Mouse (Mus musculus) neural tube, embryonic 11.5 days (tissue): ENCODE results near the gene Rinl. TPM values are rescaled to one million over a fixed set of nuclear protein-coding genes. Genes with fewer than 3 reads are reported as not detected.
A peak's percentile ranks its signal among the peaks of the same experiment; 100 is the strongest.

Source experiments
- ATAC-seq: fragments of 200-750 bp; cut with Nextera tagmentation; 2 replicates; pipeline ENCODE4 v1.8.0; 2017; ENCODE audit warnings: moderate number of reproducible peaks, mild to moderate bottlenecking, moderate TSS enrichment, moderate library complexity; ENCODE audit not compliant: insufficient read depth, low FRiP score, low TSS enrichment
- DNase-seq: peaks from one replicate; pipeline ENCODE4 v3.0.0-alpha.2; 2015; ENCODE audit warnings: low spot score
- H3K27ac ChIP-seq: fragments of 300-500 bp; sonication (generic); 2 replicates; pipeline ENCODE4 v1.5.1; 2014; ENCODE audit warnings: low read depth, mild to moderate bottlenecking, low read length
- H3K27me3 ChIP-seq: fragments of 300-500 bp; sonication (generic); 2 replicates; pipeline ENCODE4 v1.6.1; 2014; ENCODE audit warnings: mild to moderate bottlenecking, low read length, mixed read lengths; ENCODE audit not compliant: control insufficient read depth, insufficient read depth
- H3K36me3 ChIP-seq: fragments of 300-500 bp; sonication (generic); 2 replicates; pipeline ENCODE4 v1.6.1; 2014; ENCODE audit warnings: mild to moderate bottlenecking, low read length, moderate library complexity, mixed read lengths; ENCODE audit not compliant: control insufficient read depth, insufficient read depth
- H3K4me1 ChIP-seq: fragments of 300-500 bp; sonication (generic); 2 replicates; pipeline ENCODE4 v1.6.1; 2014; ENCODE audit warnings: low read length, mixed read lengths; ENCODE audit not compliant: control insufficient read depth, insufficient read depth
- H3K4me2 ChIP-seq: fragments of 300-500 bp; sonication (generic); 2 replicates; pipeline ENCODE4 v1.6.1; 2014; ENCODE audit warnings: low read depth, mild to moderate bottlenecking, moderate library complexity
- H3K4me3 ChIP-seq: fragments of 300-500 bp; sonication (generic); 2 replicates; pipeline ENCODE4 v1.5.1; 2014; ENCODE audit warnings: low read depth, low read length
- H3K9ac ChIP-seq: fragments of 300-500 bp; sonication (generic); 2 replicates; pipeline ENCODE4 v1.6.1; 2014; ENCODE audit warnings: mild to moderate bottlenecking, low read length
- H3K9me3 ChIP-seq: fragments of 300-500 bp; sonication (generic); 2 replicates; pipeline ENCODE4 v1.6.1; 2016; ENCODE audit warnings: low read length; ENCODE audit not compliant: control insufficient read depth
- WGBS: fragments of 180-500 bp; shearing (Covaris S2); extraction: QIAGEN DNeasy Blood & Tissue Kit; methylation state at CpG from one replicate; pipeline ENCODE4 v1.1.7; 2014; 5-methylcytosine and 5-hydroxymethylcytosine counted together
- polyA plus RNA-seq: library from polyadenylated mRNA; unstranded; fragments of >200 nt; fragmentation: Nextera tagmentation; extraction: Ambion mirVana; gene quantifications from 2 replicates; pipeline ENCODE4 v1.2.1, GENCODE M21; 2014

Gene Rinl
- polyA plus RNA-seq, 1 experiment from 2014 or later, result 2.6 TPM

DNA sequence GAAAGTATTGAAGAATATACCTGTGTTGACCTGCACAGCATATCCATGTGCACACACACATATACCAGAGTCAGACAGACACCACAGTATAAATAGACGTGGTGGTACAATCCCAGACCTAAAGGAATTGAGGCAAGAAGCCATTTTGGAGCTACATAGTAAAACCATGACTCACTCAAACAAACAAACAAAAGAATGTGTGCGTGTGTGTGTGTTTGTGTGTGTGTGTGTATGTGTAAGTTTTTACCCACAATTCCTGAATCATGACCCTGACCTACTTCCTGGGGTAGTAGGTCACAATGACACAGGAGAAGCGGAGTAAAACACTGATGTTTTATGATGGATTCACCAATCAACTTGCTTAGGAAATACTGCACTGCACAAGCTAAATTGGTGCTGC, 12.7 kb downstream of the Rinl start:
- Histone ChIP-seq H3K27ac (no peak overlapping the region), H3K36me3 (no peaks in the 10 kb centered on the region), H3K27me3 (no peaks in the 10 kb centered on the region), H3K4me2 (no peak overlapping the region), H3K4me3 (no peak overlapping the region), H3K9me3 (no peaks in the 10 kb centered on the region), H3K4me1 (peaks cover 17% of the 10 kb centered on the region), H3K9ac (no peak overlapping the region)
- DNase-seq, result no peak
- WGBS, result 80% methylated on average over 3 of the region's 3 CpGs
- ATAC-seq, result no peak

DNA sequence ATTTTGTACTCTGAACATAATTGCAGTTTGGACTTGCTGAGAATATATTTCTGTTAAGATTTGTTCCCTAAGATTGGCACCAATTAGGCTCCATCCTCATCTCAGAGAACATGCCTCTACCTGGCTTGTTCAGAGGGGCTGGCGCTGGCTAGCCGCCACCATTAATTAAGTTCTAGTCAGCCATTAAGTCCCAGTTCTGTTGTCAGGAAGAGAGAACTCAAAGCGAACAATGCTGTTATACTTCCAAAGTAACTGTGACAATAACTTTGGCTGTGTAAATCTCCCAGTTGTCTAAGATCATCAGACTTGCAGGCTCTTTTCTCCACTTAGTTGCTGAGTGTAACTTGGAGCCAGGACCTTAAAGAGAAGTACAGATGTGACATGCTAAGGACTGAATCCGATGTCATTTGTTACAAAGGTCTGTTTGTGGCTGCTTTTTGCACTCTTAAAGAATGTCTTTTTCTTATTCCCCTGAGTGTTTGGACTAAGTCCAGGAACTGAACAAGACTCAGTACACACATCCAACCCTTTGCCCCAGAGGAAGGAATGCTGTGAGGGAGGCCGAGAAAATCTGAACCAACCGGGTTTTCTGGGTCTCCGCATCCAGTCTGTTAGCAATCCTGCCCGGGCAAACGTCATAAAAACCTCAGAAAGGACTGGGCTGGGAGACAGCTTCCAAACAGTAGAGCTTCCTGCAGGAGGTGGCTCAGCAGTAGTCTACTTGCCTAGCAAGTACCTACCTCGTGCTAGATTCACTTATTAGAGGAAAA, 13.3 kb downstream of the Rinl start:
- Histone ChIP-seq H3K9ac (no peak overlapping the region; the same call in 1 of the 2 replicates), H3K4me3 (no peak overlapping the region)
- ATAC-seq, result no peak

DNA sequence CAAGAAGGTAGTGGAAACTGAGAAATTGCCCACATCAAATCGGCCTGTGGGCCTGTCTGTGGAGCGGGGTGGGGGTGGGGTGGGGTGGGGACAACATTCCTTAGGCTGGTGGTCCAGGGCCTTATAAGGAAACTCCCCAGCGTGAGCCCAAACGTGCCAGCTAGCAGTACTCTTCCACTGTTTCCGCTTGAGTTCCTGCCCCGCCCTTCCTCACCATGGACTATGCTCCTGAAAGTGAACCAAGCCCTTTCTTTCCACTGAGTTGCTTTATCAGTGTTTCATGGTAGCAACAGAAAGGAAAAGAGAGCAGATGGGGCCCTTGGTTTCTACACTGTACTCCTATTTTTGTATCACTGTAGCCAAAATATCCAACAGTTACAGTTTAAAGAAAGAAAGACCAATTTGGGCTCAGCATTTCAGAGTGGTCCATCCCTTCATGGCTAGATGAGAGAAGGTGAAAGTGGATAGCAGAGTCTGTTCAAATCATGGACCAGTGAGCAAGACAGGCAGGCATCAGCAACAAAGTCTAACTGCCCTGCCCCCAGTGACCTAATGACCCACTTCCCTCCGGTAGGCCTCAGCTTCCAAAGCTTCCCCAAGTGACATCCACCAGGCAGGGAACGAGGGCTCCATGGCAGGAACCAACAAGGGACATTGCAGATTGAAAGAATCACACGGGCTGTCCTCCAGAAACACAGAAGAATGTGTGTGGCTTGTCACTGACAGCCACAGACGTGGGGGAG, 14.2 kb downstream of the Rinl start:
- no peak for DNase-seq
- no peak overlapping the region for H3K4me2 ChIP-seq

More for the DNA sequence above, 13.3 kb downstream of the Rinl start:
- no peak for DNase-seq
- Histone ChIP-seq H3K4me2 (no peak overlapping the region), H3K9me3 (no peaks in the 10 kb centered on the region), H3K4me1 (peaks cover 17% of the 10 kb centered on the region), H3K27ac (peak overlapping the region; percentile 62; the same call in 1 of the 2 replicates), H3K27me3 (no peaks in the 10 kb centered on the region), H3K36me3 (no peaks in the 10 kb centered on the region)
- WGBS, result 23% methylated on average over 10 of the region's 10 CpGs

DNA sequence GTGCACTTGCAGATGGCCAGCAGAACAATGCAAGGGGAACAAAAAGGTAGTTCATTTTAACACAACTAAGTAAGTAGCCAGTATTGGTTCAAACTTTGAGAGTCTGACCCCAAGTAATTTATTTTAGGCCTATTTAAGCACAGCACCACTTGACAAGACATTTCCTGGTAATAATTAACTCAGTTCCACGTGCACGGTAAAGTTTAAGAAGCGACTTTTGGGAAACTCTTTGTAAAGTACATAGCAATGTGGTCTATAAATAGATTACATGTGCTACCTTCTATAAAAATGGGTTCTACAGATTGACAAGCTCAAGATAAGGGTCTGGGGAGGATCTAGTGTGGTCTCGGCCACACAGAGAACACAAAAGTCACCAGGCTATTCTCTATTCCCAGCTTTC, 15.0 kb downstream of the Rinl start:
- H3K4me1 ChIP-seq, result peaks cover 20% of the 10 kb centered on the region

More for the DNA sequence above, 14.2 kb downstream of the Rinl start:
- H3K4me3 ChIP-seq, result no peak overlapping the region
- H3K27ac ChIP-seq, result peak overlapping the region; percentile 44
- no peaks in the 10 kb centered on the region for H3K9me3 ChIP-seq
- peak overlapping the region; percentile 22; the same call in 1 of the 2 replicates for H3K9ac ChIP-seq
- H3K4me1 ChIP-seq, result peaks cover 20% of the 10 kb centered on the region
- WGBS, result 6% methylated on average over 10 of the region's 10 CpGs
- no peaks in the 10 kb centered on the region for H3K27me3 ChIP-seq
- no peaks in the 10 kb centered on the region for H3K36me3 ChIP-seq
- no peak for ATAC-seq

DNA sequence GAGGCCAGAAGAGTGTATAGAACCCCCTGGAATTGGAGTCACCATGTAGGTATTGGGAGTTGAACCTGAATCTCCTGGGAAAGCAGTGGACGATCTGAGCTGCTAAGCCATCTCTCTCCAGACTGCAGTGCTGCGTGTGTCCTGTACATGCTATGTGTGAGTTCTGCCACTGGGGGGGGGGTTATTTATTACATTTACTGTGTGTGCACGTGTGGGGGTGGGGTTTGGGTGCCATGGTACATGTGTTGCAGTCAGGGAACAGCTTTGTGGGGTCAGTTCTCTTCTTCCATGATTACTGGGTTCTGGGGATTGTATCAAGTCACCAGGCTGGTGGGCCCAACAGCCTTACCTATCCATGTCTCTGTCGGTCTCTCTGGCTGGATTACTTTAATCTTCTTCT, 18.1 kb downstream of the Rinl start:
- Histone ChIP-seq H3K4me1 (peaks cover 20% of the 10 kb centered on the region), H3K27me3 (no peaks in the 10 kb centered on the region), H3K9me3 (no peaks in the 10 kb centered on the region), H3K9ac (no peak overlapping the region), H3K27ac (no peak overlapping the region), H3K36me3 (no peaks in the 10 kb centered on the region), H3K4me3 (no peak overlapping the region), H3K4me2 (no peak overlapping the region)
- no peak for DNase-seq
- ATAC-seq, result no peak
- WGBS, result 75% methylated on average over 4 of the region's 4 CpGs

More for the DNA sequence above, 15.0 kb downstream of the Rinl start:
- no peak overlapping the region for H3K4me2 ChIP-seq
- 45% methylated on average over 4 of the region's 4 CpGs for WGBS
- DNase-seq (no peak), ATAC-seq (no peak)
- H3K27ac ChIP-seq, result no peak overlapping the region
- no peak overlapping the region; the same call in 1 of the 2 replicates for H3K9ac ChIP-seq
- no peaks in the 10 kb centered on the region for H3K27me3 ChIP-seq
- H3K4me3 ChIP-seq, result no peak overlapping the region
- no peaks in the 10 kb centered on the region for H3K36me3 ChIP-seq
- no peaks in the 10 kb centered on the region for H3K9me3 ChIP-seq

DNA sequence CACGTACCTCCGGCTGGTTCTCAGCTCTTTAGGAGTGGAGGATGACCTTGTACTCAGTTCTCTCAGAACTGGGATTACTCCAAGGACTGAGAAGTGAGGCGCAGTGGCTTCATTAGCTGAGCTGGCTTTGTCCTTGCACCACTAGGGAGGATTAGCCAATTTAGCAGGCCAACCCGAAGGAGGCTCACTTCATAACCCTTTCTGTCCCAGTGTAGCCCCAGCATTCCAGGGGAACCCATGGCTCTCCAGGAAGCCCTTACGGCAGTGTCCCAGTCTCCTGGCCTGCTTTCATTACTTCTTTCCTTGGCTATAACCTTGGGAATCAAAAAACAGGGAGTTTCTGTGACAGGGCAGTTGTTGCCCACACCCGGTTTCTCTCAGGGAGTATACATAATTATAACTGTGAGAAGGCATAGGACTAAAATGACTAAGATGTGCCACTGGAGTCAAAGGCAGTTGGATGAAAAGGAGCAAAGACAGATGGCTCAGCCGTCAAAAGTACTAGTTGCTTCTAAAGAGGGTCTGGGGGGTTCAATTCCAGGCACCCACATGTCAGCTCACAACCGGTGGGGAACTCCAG, 19.0 kb downstream of the Rinl start:
- 47% methylated on average over 6 of the region's 8 CpGs for WGBS
- no peak for DNase-seq
- Histone ChIP-seq H3K27me3 (no peaks in the 10 kb centered on the region), H3K9me3 (no peaks in the 10 kb centered on the region), H3K4me2 (peak overlapping the region; percentile 99), H3K4me3 (peak overlapping the region; percentile 85), H3K9ac (peak overlapping the region; percentile 89), H3K27ac (peak overlapping the region; percentile 99; the same call in 1 of the 2 replicates), H3K36me3 (no peaks in the 10 kb centered on the region; the same call in 1 of the 2 replicates), H3K4me1 (peaks cover 20% of the 10 kb centered on the region)
- no peak for ATAC-seq

DNA sequence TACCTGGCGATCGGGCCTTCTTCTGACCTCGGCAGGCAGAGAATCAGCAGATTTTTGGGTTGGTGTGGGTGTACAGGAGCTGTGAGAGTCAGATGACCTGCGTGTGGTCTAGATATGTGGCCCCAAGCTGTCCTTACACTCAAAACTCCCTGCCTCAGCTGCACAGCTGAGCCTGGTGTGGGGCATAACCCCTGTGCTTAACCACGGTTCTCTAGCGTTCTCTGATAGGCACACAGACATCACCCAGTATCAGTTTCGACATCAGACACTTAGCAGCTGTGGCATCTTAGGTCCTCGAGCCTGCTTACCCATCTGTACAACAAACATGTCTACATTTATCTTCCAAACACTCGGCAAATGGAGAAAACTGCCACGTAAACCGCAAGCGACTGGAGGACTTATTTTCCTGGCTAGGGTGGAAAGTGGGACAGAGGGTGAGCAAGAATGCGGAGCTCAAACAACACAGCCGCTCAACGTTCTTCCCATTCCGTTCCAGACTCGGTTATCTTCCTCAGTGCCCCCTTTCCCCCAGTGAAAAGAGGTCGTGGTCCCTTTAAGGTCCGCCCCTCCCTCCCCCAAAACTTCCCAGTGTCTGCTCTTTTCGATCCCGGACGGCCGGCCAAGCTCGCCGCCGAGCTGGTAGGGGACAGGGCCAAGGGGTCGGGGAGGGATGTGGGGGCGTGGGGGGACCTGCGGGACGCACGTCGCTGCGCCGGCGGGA, 19.6 kb downstream of the Rinl start, which contains the start of gene Hnrnpl:
Gene Hnrnpl (plus strand): TSS at position 321 of the 721 bp plus-strand sequence.
- H3K9me3 ChIP-seq, result no peaks in the 10 kb centered on the region
- peaks cover 20% of the 10 kb centered on the region for H3K4me1 ChIP-seq
- peaks cover 2% of the 10 kb centered on the region for H3K36me3 ChIP-seq
- WGBS, result 4% methylated on average over 35 of the region's 35 CpGs
- peak within 1 kb of the TSS; percentile 99 for H3K27ac ChIP-seq
- H3K4me3 ChIP-seq, result peak within 1 kb of the TSS; percentile 85
- H3K27me3 ChIP-seq, result no peaks in the 10 kb centered on the region
- peak within 1 kb of the TSS; percentile 89 for H3K9ac ChIP-seq
- peak within 1 kb of the TSS; percentile 99 for H3K4me2 ChIP-seq
- DNase-seq (no peak), ATAC-seq (peak; percentile 13; the same call in 1 of the 2 replicates)

DNA sequence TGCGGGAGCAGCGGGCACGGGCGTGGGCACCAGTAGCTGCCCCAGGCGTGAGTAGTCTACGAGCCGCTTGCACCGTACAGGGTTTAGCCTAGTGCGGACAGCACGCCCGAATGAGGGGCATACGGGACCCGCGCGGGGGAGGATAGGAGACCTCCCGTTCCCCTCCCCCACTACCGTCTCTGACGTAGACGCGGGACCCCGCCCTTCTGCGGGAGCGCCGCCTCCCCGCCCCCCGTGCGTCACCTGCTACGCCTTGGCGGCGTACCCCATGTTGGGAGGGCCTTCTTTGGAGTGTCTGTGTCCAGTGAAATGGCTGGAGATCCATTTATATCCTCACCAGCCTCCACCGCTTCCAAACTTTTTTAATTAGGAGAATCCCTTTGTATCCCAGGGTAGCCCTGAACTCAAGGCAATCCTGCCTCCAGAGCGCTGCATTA, 20.2 kb downstream of the Rinl start:
- H3K4me2 ChIP-seq, result peak overlapping the region; percentile 99
- 0% methylated on average over 31 of the region's 32 CpGs for WGBS
- H3K9ac ChIP-seq, result peak overlapping the region; percentile 89
- no peaks in the 10 kb centered on the region for H3K9me3 ChIP-seq
- H3K27me3 ChIP-seq, result no peaks in the 10 kb centered on the region
- H3K27ac ChIP-seq, result peak overlapping the region; percentile 99
- H3K36me3 ChIP-seq, result peaks cover 7% of the 10 kb centered on the region
- ATAC-seq, result peak; percentile 72
- peak overlapping the region; percentile 85 for H3K4me3 ChIP-seq
- peaks cover 21% of the 10 kb centered on the region for H3K4me1 ChIP-seq
- DNase-seq, result peak; percentile 95
